Mouse (Mus musculus) cerebellum, postnatal 14 days (tissue): ENCODE results near the gene Gsk3b.
"Not testable (repeated sequence)": the region's sequence is repeated elsewhere in the genome, so short reads cannot be mapped to it uniquely, and the experiment has no call there.

Source experiments
- DNase-seq, 2 experiments: peaks; one replicate each; pipeline ENCODE4 v3.0.0; 2021; ENCODE audit warnings: mixed read lengths in 2 of 2

Gsk3b gene

GRCm38 (mm10) chr16:38191460-38191859, 102.7 kb downstream of the Gsk3b start:
- DNase-seq = no peak

- DNase-seq = no peak
These were observed 103.8 kb downstream of the Gsk3b start for GRCm38 (mm10) chr16:38192640-38193039.

- DNase-seq = peak; percentile 85 to 87
These were observed 108.5 kb downstream of the Gsk3b start for GRCm38 (mm10) chr16:38197299-38197698.

GRCm38 (mm10) chr16:38205272-38205671, 116.5 kb downstream of the Gsk3b start:
- no peak for DNase-seq

GRCm38 (mm10) chr16:38222491-38222890, 133.7 kb downstream of the Gsk3b start:
- DNase-seq = not testable (repeated sequence)

- no peak for DNase-seq
These were observed 148.3 kb downstream of the Gsk3b start for GRCm38 (mm10) chr16:38236936-38237585.

- peak; percentile 41 to 59 for DNase-seq
These were observed 150.9 kb downstream of the Gsk3b start for GRCm38 (mm10) chr16:38239729-38240128.

- no peak for DNase-seq
These were observed 151.4 kb downstream of the Gsk3b start for GRCm38 (mm10) chr16:38240167-38240566.

GRCm38 (mm10) chr16:38244111-38244510, 155.3 kb downstream of the Gsk3b start:
- no peak for DNase-seq

- DNase-seq = no peak
These were observed 156.6 kb downstream of the Gsk3b start for GRCm38 (mm10) chr16:38245379-38245778.

GRCm38 (mm10) chr16:38245849-38246585, 157.2 kb downstream of the Gsk3b start:
- DNase-seq = no peak

- no peak for DNase-seq
These were observed 159.6 kb downstream of the Gsk3b start for GRCm38 (mm10) chr16:38248331-38248961.

GRCm38 (mm10) chr16:38250467-38250866, 161.7 kb downstream of the Gsk3b start:
- no peak for DNase-seq

- peak in 1 of 2 experiments; percentile 26 for DNase-seq
These were observed 165.2 kb downstream of the Gsk3b start for GRCm38 (mm10) chr16:38254001-38254400.

GRCm38 (mm10) chr16:38255107-38255506, 166.3 kb downstream of the Gsk3b start:
- DNase-seq = no peak

GRCm38 (mm10) chr16:38255927-38256326, 167.1 kb downstream of the Gsk3b start:
- no peak for DNase-seq

- DNase-seq = no peak
These were observed 182.8 kb downstream of the Gsk3b start for GRCm38 (mm10) chr16:38271601-38272000.

GRCm38 (mm10) chr16:38272483-38272882, 183.7 kb downstream of the Gsk3b start:
- DNase-seq = no peak

GRCm38 (mm10) chr16:38274737-38275136, 185.9 kb downstream of the Gsk3b start:
- DNase-seq = no peak

GRCm38 (mm10) chr16:38279794-38280193, 191.0 kb downstream of the Gsk3b start:
- DNase-seq = no peak

GRCm38 (mm10) chr16:38280951-38281350, 192.2 kb downstream of the Gsk3b start:
- DNase-seq = no peak

GRCm38 (mm10) chr16:38282559-38283160, 193.9 kb downstream of the Gsk3b start:
- no peak for DNase-seq

- no peak for DNase-seq
These were observed 194.5 kb downstream of the Gsk3b start for GRCm38 (mm10) chr16:38283300-38283699.
